Mouse (Mus musculus): ENCODE results near the gene Apoa4.

DNA sequence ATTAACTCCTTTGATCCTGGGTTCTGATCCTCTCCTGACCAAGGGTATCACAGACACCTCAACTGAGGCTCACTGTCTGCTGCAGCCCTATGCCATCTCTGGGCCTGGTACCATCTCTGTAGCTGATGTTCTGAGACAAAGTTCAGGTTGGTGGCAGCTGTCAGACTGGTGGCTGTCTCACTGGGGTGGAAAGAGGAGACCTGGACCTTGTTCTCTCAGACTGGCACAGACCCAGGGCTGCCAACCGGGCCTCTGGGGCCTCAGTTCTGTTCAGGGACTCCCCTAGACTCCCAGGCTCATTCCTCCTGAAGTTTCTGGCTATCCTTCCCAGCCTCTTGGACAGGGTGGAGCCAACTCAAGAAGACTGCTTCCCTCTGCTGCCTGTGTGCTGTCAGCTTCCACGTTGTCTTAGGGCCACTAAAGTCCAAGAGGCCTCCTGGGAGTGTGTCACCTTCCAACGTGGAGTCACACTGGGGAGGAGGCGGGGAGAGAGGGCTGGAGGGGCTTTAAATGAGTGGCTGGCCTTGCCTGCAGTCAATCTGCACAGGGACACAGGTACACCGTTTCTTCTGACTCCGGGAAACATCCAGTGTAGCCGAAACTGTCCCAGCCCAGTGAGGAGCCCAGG is at the start of gene Apoa4:
- TF ChIP-seq CTCF (conservative IDR thresholded peaks at IDR 0.05 in 1 of 2, IDR thresholded peaks at IDR 0.05 in 1 of 2; ENCODE audit: low read depth in 2 of 2, low read length in 2 of 2) (no peak), USF1 (IDR thresholded peaks at IDR 0.05; ENCODE audit: low read depth, low read length) (no peak), POLR2A (IDR thresholded peaks at IDR 0.05; ENCODE audit: low read depth, low read length) (no peak), MAX (IDR thresholded peaks at IDR 0.05; ENCODE audit: low read length) (no peak)

Data from CH12.LX (cell line).